Mouse (Mus musculus) intestine, postnatal 0 days (tissue): ENCODE measurements around the gene Map3k14. TPM values are rescaled to one million over a fixed set of nuclear protein-coding genes. Genes with fewer than 3 reads are reported as not detected.
A peak's percentile ranks its signal among the peaks of the same experiment; 100 is the strongest.

ENCODE experiments used
- ATAC-seq: fragments of 200-750 bp; cut with Nextera tagmentation; 2 replicates; pipeline ENCODE4 v1.8.0; 2017; ENCODE audit warnings: mild to moderate bottlenecking, moderate TSS enrichment, moderate library complexity
- H3K27ac ChIP-seq: fragments of 300-500 bp; sonication (generic); 2 replicates; pipeline ENCODE4 v1.5.1; 2014; ENCODE audit warnings: mild to moderate bottlenecking, low read depth, low read length, moderate library complexity
- H3K27me3 ChIP-seq: fragments of 300-500 bp; sonication (generic); replicated peaks from 2 replicates; pipeline ENCODE4 v1.6.1; 2014; ENCODE audit warnings: low read length, mixed read lengths; ENCODE audit not compliant: control insufficient read depth, insufficient read depth
- H3K36me3 ChIP-seq: fragments of 300-500 bp; sonication (generic); 2 replicates; pipeline ENCODE4 v1.6.1; 2014; ENCODE audit warnings: mild to moderate bottlenecking, moderate library complexity; ENCODE audit not compliant: control insufficient read depth, insufficient read depth
- H3K4me1 ChIP-seq: fragments of 300-500 bp; sonication (generic); replicated peaks from 2 replicates; pipeline ENCODE4 v1.6.1; 2014; ENCODE audit warnings: antibody characterized with exemption, low read length, mixed read lengths; ENCODE audit not compliant: control insufficient read depth, insufficient read depth
- H3K4me2 ChIP-seq: fragments of 300-500 bp; sonication (generic); replicated peaks from 2 replicates; pipeline ENCODE4 v1.6.1; 2014; ENCODE audit warnings: low read depth, mild to moderate bottlenecking, moderate library complexity
- H3K4me3 ChIP-seq: fragments of 300-500 bp; sonication (generic); 2 replicates; pipeline ENCODE4 v1.5.1; 2014; ENCODE audit warnings: low read depth, low read length
- H3K9ac ChIP-seq: fragments of 300-500 bp; sonication (generic); 2 replicates; pipeline ENCODE4 v1.6.1; 2014; ENCODE audit warnings: mild to moderate bottlenecking, low read depth, low read length
- H3K9me3 ChIP-seq: fragments of 300-500 bp; sonication (generic); 2 replicates; pipeline ENCODE4 v1.6.1; 2016; ENCODE audit warnings: mixed run types; ENCODE audit not compliant: control insufficient read depth
- CTCF ChIP-seq: sonication (generic); IDR thresholded peaks from 2 replicates; pipeline ENCODE4 v1.5.1; 2016; ENCODE audit warnings: low read depth, mild to moderate bottlenecking, control low read depth, antibody characterized with exemption, moderate library complexity
- WGBS: fragments of 180-500 bp; shearing (Covaris S2); extraction: QIAGEN DNeasy Blood & Tissue Kit; methylation state at CpG from one replicate; pipeline ENCODE4 v1.1.7; 2014; 5-methylcytosine and 5-hydroxymethylcytosine counted together
- polyA plus RNA-seq: library from polyadenylated mRNA; unstranded; fragments of >200 nt; fragmentation: Nextera tagmentation; extraction: Ambion mirVana; gene quantifications from 2 replicates; pipeline ENCODE4 v1.2.1, GENCODE M21; 2015

Map3k14 gene
- polyA plus RNA-seq, 1 experiment from 2014 or later, result 1.6 TPM

- Histone ChIP-seq H3K4me1 (peaks cover 19% of the 10 kb centered on the region), H3K4me3 (no peak overlapping the region), H3K9ac (peak overlapping the region; percentile 31; the same call in 1 of the 2 replicates), H3K36me3 (no peaks in the 10 kb centered on the region), H3K4me2 (peak overlapping the region; percentile 32), H3K27me3 (no peaks in the 10 kb centered on the region), H3K9me3 (no peaks in the 10 kb centered on the region), H3K27ac (peak overlapping the region; percentile 41; the same call in 1 of the 2 replicates)
- 62% methylated on average over 20 of the region's 20 CpGs for WGBS
- ATAC-seq, result no peak
- no peak for TF ChIP-seq CTCF
Observed at GRCm38 (mm10) chr11:103262412-103263267, 4.6 kb downstream of the Map3k14 start.

GRCm38 (mm10) chr11:103261671-103262411 lies 5.4 kb downstream of the Map3k14 start:
- Histone ChIP-seq H3K4me3 (no peak overlapping the region), H3K4me2 (peak overlapping the region; percentile 32), H3K36me3 (no peaks in the 10 kb centered on the region), H3K4me1 (peaks cover 19% of the 10 kb centered on the region), H3K9me3 (no peaks in the 10 kb centered on the region), H3K27ac (peak overlapping the region; percentile 41; the same call in 1 of the 2 replicates), H3K27me3 (no peaks in the 10 kb centered on the region), H3K9ac (peak overlapping the region; percentile 31; the same call in 1 of the 2 replicates)
- 0 out of 2 replicates have a peak, but pooled peaks have one; percentile 5 for TF ChIP-seq CTCF
- ATAC-seq, result no peak
- 79% methylated on average over 7 of the region's 7 CpGs for WGBS

GRCm38 (mm10) chr11:103260515-103261192 lies 6.6 kb downstream of the Map3k14 start:
- H3K4me1 ChIP-seq, result peaks cover 14% of the 10 kb centered on the region
- TF ChIP-seq CTCF, result no peak
- no peak overlapping the region for H3K9ac ChIP-seq
- H3K4me3 ChIP-seq, result no peak overlapping the region
- no peak overlapping the region for H3K4me2 ChIP-seq
- H3K36me3 ChIP-seq, result no peaks in the 10 kb centered on the region
- WGBS, result 58% methylated on average over 12 of the region's 12 CpGs
- peak; percentile 55 for ATAC-seq
- peak overlapping the region; percentile 28 for H3K27ac ChIP-seq
- H3K27me3 ChIP-seq, result no peaks in the 10 kb centered on the region
- H3K9me3 ChIP-seq, result no peaks in the 10 kb centered on the region

GRCm38 (mm10) chr11:103260034-103260433 lies 7.2 kb downstream of the Map3k14 start:
- Histone ChIP-seq H3K9ac (no peak overlapping the region), H3K27me3 (no peaks in the 10 kb centered on the region), H3K36me3 (no peaks in the 10 kb centered on the region), H3K4me2 (no peak overlapping the region), H3K27ac (peak overlapping the region; percentile 28; the same call in 1 of the 2 replicates), H3K4me3 (no peak overlapping the region), H3K4me1 (peaks cover 14% of the 10 kb centered on the region), H3K9me3 (no peaks in the 10 kb centered on the region)
- ATAC-seq, result no peak
- TF ChIP-seq CTCF, result no peak
- WGBS, result 92% methylated on average over 5 of the region's 5 CpGs

- H3K27me3 ChIP-seq, result no peaks in the 10 kb centered on the region
- H3K9ac ChIP-seq, result no peak overlapping the region
- 74% methylated on average over 4 of the region's 4 CpGs for WGBS
- ATAC-seq, result no peak
- no peak for TF ChIP-seq CTCF
- no peak overlapping the region for H3K4me3 ChIP-seq
- H3K4me2 ChIP-seq, result no peak overlapping the region
- H3K9me3 ChIP-seq, result no peaks in the 10 kb centered on the region
- no peak overlapping the region for H3K27ac ChIP-seq
- H3K4me1 ChIP-seq, result peaks cover 14% of the 10 kb centered on the region
- H3K36me3 ChIP-seq, result no peaks in the 10 kb centered on the region
Observed at GRCm38 (mm10) chr11:103257938-103258481, 9.3 kb downstream of the Map3k14 start.
